Mouse (Mus musculus) stomach, embryonic 14.5 days (tissue): ENCODE measurements around the gene Itsn1. TPM values are rescaled to one million over a fixed set of nuclear protein-coding genes. Genes with fewer than 3 reads are reported as not detected.
A peak's percentile ranks its signal among the peaks of the same experiment; 100 is the strongest.

Experiments
- ATAC-seq: fragments of 200-750 bp; cut with Nextera tagmentation; 2 replicates; pipeline ENCODE4 v1.8.0; 2017; ENCODE audit warnings: low read depth, moderate TSS enrichment; ENCODE audit not compliant: insufficient number of reproducible peaks, insufficient read depth, low FRiP score
- H3K27ac ChIP-seq: fragments of 300-500 bp; sonication (generic); 2 replicates; pipeline ENCODE4 v1.5.1; 2014; ENCODE audit warnings: mild to moderate bottlenecking, low read length, moderate library complexity, mixed read lengths
- H3K27me3 ChIP-seq: fragments of 300-500 bp; sonication (generic); 2 replicates; pipeline ENCODE4 v1.6.1; 2014; ENCODE audit warnings: low read length, control low read depth, mixed read lengths; ENCODE audit not compliant: control insufficient read depth, insufficient read depth
- H3K36me3 ChIP-seq: fragments of 300-500 bp; sonication (generic); 2 replicates; pipeline ENCODE4 v1.6.1; 2014; ENCODE audit warnings: mild to moderate bottlenecking, control low read depth, low read length, moderate library complexity, mixed read lengths; ENCODE audit not compliant: control insufficient read depth, insufficient read depth
- H3K4me1 ChIP-seq: fragments of 300-500 bp; sonication (generic); 2 replicates; pipeline ENCODE4 v1.6.1; 2014; ENCODE audit warnings: low read length, control low read depth, mixed read lengths; ENCODE audit not compliant: control insufficient read depth, insufficient read depth
- H3K4me2 ChIP-seq: fragments of 300-500 bp; sonication (generic); replicated peaks from 2 replicates; pipeline ENCODE4 v1.6.1; 2014; ENCODE audit warnings: low read depth, low read length, control low read depth
- H3K4me3 ChIP-seq: fragments of 300-500 bp; sonication (generic); 2 replicates; pipeline ENCODE4 v1.5.1; 2014; ENCODE audit warnings: low read depth, low read length, control low read depth
- H3K9ac ChIP-seq: fragments of 300-500 bp; sonication (generic); replicated peaks from 2 replicates; pipeline ENCODE4 v1.6.1; 2014; ENCODE audit warnings: low read depth, mild to moderate bottlenecking, control low read depth, low read length, moderate library complexity, mixed read lengths
- H3K9me3 ChIP-seq: fragments of 300-500 bp; sonication (generic); 2 replicates; pipeline ENCODE4 v1.6.1; 2016; ENCODE audit warnings: low read depth, low read length, control low read depth; ENCODE audit not compliant: control insufficient read depth
- WGBS: fragments of 180-500 bp; shearing (Covaris S2); extraction: QIAGEN DNeasy Blood & Tissue Kit; methylation state at CpG from one replicate; pipeline ENCODE4 v1.1.7; 2014; 5-methylcytosine and 5-hydroxymethylcytosine counted together
- polyA plus RNA-seq: library from polyadenylated mRNA; unstranded; fragments of >200 nt; fragmentation: Nextera tagmentation; extraction: Ambion mirVana; gene quantifications from 2 replicates; pipeline ENCODE4 v1.2.1, GENCODE M21; 2014

Gene Itsn1
- polyA plus RNA-seq, 1 experiment from 2014 or later: 26.4 TPM

- no peaks in the 10 kb centered on the region for H3K9me3 ChIP-seq
- ATAC-seq: 0 out of 2 replicates have a peak, but pooled peaks have one; percentile 14
- H3K27me3 ChIP-seq: no peaks in the 10 kb centered on the region
- H3K36me3 ChIP-seq: peaks cover 15% of the 10 kb centered on the region; the same call in 1 of the 2 replicates
- 87% methylated on average over 28 of the region's 28 CpGs for WGBS
- no peak overlapping the region for H3K4me2 ChIP-seq
- no peaks in the 10 kb centered on the region for H3K4me1 ChIP-seq
- H3K27ac ChIP-seq: no peak overlapping the region
- H3K9ac ChIP-seq: no peak overlapping the region
- no peak overlapping the region for H3K4me3 ChIP-seq
Measured at GRCm38 (mm10) chr16:91868943-91869911, 140.1 kb downstream of the Itsn1 start.

DNA sequence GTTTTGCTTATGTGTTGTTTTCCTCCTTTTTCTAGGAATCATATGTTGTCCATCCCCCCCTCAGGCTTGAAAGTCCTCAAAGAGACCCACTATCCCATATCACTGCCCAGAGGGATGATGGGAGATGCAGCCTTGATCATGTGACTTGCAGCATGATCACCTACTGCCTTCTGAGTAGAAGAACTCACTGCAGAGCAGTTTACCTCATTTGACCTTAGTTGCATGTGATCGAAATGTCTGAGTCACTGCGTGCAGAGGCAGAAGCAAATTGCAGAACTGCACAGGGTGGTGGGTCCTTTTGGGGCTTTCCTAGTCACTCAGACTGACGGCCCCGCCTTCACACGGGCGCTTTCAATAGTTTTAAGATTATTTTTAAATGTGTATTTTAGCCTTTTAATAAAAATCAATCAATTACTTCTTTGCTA is 141.1 kb downstream of the Itsn1 start:
- no peak for ATAC-seq
- H3K4me1 ChIP-seq: no peaks in the 10 kb centered on the region
- no peak overlapping the region for H3K4me2 ChIP-seq
- peaks cover 15% of the 10 kb centered on the region; the same call in 1 of the 2 replicates for H3K36me3 ChIP-seq
- H3K9me3 ChIP-seq: no peaks in the 10 kb centered on the region
- 92% methylated on average over 6 of the region's 6 CpGs for WGBS
- H3K9ac ChIP-seq: no peak overlapping the region
- H3K4me3 ChIP-seq: no peak overlapping the region
- no peak overlapping the region for H3K27ac ChIP-seq
- no peaks in the 10 kb centered on the region for H3K27me3 ChIP-seq

GRCm38 (mm10) chr16:91871188-91871587 is 142.1 kb downstream of the Itsn1 start:
- Histone ChIP-seq H3K9ac (no peak overlapping the region), H3K4me2 (no peak overlapping the region), H3K4me3 (no peak overlapping the region), H3K27ac (no peak overlapping the region), H3K4me1 (no peaks in the 10 kb centered on the region), H3K27me3 (no peaks in the 10 kb centered on the region), H3K36me3 (peaks cover 11% of the 10 kb centered on the region; the same call in 1 of the 2 replicates), H3K9me3 (no peaks in the 10 kb centered on the region)
- 83% methylated on average over 6 of the region's 6 CpGs for WGBS
- no peak for ATAC-seq

DNA sequence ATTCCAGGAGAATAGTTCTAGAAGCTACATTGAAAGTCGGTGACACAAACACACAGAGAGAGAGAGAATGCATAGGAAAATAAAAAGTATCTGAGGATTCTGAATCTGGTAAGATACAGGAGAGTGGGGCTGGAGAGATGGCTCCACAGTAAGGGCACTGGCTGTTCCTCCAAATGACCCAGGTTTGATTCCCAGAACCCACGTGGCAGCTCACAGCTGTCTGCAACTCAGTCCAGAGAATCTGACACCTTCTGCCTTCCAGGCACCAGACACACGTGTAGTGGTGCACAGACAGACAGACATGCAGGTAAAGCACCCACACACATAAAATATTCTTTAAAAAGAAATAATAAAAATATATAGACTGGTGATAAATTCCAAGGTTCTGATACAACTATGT is 144.6 kb downstream of the Itsn1 start:
- Histone ChIP-seq H3K9me3 (no peaks in the 10 kb centered on the region), H3K27me3 (no peaks in the 10 kb centered on the region), H3K4me3 (no peak overlapping the region), H3K27ac (no peak overlapping the region), H3K9ac (no peak overlapping the region), H3K4me1 (no peaks in the 10 kb centered on the region), H3K4me2 (no peak overlapping the region), H3K36me3 (peaks cover 11% of the 10 kb centered on the region; the same call in 1 of the 2 replicates)
- 71% methylated on average over 3 of the region's 3 CpGs for WGBS
- no peak for ATAC-seq

- Histone ChIP-seq H3K36me3 (no peaks in the 10 kb centered on the region; the same call in 1 of the 2 replicates), H3K4me1 (no peaks in the 10 kb centered on the region), H3K27ac (peak overlapping the region; percentile 33; the same call in 1 of the 2 replicates), H3K9ac (no peak overlapping the region), H3K4me3 (no peak overlapping the region), H3K9me3 (no peaks in the 10 kb centered on the region), H3K27me3 (no peaks in the 10 kb centered on the region), H3K4me2 (no peak overlapping the region)
- 43% methylated on average over 4 of the region's 4 CpGs for WGBS
- ATAC-seq: no peak
Measured at GRCm38 (mm10) chr16:91875567-91876344, 146.7 kb downstream of the Itsn1 start.

- H3K4me2 ChIP-seq: no peak overlapping the region
- H3K27me3 ChIP-seq: no peaks in the 10 kb centered on the region
- H3K9me3 ChIP-seq: no peaks in the 10 kb centered on the region
- no peak overlapping the region for H3K27ac ChIP-seq
- no peak for ATAC-seq
- no peaks in the 10 kb centered on the region for H3K4me1 ChIP-seq
- H3K9ac ChIP-seq: no peak overlapping the region
- no peak overlapping the region for H3K4me3 ChIP-seq
- whole genome bisulfite sequencing: 91% methylated on average over 4 of the region's 4 CpGs
- H3K36me3 ChIP-seq: no peaks in the 10 kb centered on the region; the same call in 1 of the 2 replicates
Measured at GRCm38 (mm10) chr16:91876457-91876856, 147.4 kb downstream of the Itsn1 start.

DNA sequence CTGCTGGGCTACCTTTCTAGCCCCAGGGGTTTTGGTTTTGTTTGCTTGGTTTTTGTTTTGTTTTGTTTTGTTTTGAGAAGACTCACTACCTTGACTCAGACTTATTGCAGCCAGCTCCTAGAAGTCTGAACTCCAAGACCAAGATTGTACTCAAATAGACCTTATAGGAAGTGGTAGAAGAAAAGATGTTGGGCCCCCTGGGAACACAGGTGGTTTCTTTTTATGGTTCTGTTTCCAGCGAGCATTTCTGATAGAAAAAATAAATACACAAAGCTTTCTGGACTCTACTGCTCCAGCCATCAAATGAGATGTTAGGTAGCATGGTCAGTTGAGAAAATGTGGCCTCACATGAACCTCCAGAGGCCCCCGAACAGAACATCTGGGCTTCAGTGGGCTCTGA is 150.0 kb downstream of the Itsn1 start:
- H3K4me2 ChIP-seq: no peak overlapping the region
- no peak overlapping the region for H3K9ac ChIP-seq
- no peaks in the 10 kb centered on the region for H3K27me3 ChIP-seq
- H3K27ac ChIP-seq: no peak overlapping the region
- no peaks in the 10 kb centered on the region for H3K4me1 ChIP-seq
- H3K36me3 ChIP-seq: no peaks in the 10 kb centered on the region
- WGBS: 73% methylated on average over 2 of the region's 2 CpGs
- no peak overlapping the region for H3K4me3 ChIP-seq
- H3K9me3 ChIP-seq: no peaks in the 10 kb centered on the region
- no peak for ATAC-seq
